Mouse (Mus musculus) frontal cortex, adult 2 months (tissue): ENCODE measurements around the gene Ppp2r5d. TPM values are rescaled to one million over a fixed set of nuclear protein-coding genes. Genes with fewer than 3 reads are reported as not detected.

Experiments used
- DNase-seq, 2 experiments: peaks; one replicate each; pipeline ENCODE4 v3.0.0; 2022; ENCODE audit warnings: low spot score in 1 of 2; ENCODE audit errors: extremely low spot score in 1 of 2
- polyA plus RNA-seq: library from polyadenylated mRNA; depleted of rRNA; stranded (reverse); fragments of >200 nt; gene quantifications from 2 replicates; pipeline ENCODE4 v1.2.3, GENCODE M21; 2012; rRNA removed

Gene Ppp2r5d
- polyA plus RNA-seq, 1 experiment = 95.5 TPM

DNA sequence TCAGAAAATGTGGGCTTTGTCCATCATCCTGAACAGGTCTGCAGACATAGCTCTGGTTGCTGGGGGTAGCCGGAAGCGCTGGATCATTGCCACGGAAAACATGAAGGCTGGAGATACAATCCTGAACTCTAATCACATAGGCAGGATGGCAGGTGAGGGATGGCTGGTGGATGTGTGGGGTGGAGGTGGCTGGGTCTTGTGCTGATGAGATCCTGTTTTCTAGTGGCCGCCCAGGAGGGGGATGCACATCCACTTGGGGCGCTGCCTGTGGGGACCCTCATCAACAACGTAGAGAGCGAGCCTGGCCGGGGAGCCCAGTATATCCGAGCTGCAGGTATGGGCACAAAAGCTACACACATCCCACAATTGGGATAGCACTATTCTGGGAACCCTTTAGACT lies 56.5 kb downstream of the Ppp2r5d start:
- DNase-seq = no peak

DNA sequence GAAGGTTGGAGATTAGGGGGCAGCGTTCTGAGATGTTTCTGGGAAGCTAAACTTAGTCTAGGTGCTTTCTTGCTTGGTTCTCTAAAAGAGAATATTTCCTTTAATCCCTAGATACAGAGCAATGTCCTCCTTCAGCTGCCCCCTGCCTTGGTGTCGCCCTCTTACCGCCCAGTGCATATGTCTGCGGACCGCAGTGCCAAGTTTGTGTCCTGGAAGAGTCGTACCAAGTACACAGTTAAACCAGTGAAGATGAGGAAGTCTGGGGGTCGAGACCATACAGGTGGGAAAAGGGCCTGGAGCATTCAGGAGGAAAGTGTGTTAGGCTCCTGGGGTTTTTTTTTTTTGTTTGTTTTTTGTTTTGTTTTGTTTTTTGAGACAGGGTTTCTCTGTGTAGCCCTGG lies 57.6 kb downstream of the Ppp2r5d start:
- no peak for DNase-seq

DNA sequence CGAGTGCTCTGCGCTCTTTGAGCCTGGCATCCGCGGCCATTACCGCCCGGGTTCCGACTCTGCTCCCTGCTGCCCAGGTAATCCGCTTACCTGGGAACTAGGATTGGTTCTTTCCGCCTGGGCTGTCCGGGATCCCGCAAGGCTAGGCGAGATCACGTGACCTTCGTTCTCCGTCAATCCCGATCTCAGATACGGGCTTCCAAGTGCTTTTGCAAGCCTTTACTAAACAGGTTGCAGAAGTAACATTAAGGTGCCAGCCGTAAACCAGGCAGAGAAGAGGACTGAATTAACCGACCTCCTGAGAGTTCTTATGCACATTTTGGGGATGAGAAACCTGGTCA lies 58.6 kb downstream of the Ppp2r5d start:
- DNase-seq = no peak

DNA sequence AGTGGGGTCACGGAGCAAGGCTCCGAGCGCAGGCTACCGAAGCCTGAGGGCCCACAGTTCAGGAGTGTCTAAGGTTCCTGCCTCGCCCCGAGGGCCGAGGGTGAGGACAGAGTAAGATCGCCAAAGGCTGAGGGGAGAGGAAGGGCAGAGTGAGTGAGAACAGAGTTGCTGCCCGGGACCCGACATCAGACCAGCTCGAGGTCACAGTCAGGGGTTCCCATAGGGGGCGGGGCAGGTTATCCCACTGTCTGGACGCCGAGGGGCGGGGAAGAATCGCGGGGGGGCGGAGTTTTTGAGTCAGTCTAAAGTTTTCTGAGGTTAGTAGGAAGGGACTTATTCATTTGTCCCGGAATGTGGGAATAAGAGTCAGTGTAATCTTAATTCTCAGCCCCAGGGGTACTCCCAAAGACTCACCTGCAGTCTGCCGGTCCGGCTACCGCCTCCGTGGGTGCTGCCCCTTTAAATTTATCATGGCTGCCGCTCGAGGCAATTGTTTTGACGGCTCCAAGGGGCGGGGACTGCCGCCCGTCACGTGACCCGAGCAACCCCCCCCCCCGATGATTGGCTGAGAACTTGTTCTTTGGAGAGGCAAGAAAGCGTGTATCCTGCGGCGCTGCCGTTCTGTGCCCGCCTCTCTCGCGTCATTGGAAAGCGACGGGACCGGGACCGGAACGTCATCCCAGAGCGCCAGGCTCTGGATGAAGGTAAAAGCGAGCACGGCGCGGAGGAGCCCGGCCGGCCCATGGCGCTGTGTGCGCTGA lies 59.2 kb downstream of the Ppp2r5d start, which contains the start of the genes Klc4 and Mrpl2:
TSS of gene Klc4 (minus strand) at position 462 of the 761 bp plus-strand sequence.
TSS of gene Mrpl2 (plus strand) at position 669 of the 761 bp plus-strand sequence.
- DNase-seq = peak; percentile 97 to 99

DNA sequence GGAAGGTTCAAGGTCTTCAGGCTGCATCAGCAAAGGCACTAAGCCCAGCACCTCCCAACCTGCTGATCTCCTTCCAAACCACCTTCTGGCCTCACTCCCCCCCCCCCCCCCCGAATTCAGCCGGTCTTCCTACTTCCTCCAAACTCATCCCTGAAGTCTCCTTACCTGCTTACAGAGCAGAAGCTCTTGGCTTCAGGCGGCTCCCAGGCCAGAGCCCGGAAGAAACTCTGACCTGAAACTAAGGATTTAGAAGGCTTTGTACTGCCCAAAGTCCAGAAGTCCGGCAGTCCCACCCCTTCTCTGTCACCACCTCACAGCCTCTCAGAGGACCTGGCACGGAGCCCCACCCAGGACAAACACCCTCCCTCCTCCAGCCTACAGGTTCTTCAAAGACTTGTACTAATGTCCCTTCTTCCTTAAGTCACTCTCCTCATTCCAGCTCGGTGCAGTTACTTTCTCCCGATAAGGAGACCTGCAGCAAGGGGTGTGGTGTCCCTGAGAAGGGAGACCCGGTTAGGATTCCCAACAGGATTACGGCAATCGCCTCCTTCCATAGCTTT lies 59.9 kb downstream of the Ppp2r5d start:
- DNase-seq = no peak

DNA sequence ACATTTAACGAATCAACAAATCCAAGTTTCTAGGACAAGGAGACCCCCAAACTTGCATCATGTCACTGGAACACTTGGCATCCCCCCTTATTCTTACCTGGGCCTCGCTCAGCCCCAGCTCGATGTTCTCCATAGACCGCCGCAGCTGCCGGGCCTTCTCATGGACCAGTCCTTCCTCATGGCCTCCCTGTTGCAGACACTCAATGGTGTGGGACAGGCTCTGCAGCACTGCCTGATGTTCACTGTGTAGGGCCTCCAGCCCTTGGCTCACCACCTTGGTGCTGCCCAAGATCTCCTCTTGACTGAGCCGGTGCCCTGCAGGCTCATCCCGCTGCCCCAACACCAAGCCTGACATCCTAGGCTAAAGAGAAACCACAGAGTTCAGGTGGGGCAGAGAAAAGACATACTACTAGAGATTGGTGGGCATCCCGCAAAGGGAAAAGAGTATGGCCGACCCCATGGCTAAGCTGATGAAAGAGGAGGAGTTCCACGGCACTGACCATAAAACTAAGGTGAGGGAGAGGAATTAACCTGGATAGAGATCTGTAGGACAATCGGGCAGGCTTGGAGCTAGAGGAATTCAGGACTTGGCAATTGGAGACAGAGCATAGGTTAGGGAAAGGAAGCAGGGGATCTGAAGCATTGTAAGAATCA lies 60.6 kb downstream of the Ppp2r5d start:
- no peak for DNase-seq

DNA sequence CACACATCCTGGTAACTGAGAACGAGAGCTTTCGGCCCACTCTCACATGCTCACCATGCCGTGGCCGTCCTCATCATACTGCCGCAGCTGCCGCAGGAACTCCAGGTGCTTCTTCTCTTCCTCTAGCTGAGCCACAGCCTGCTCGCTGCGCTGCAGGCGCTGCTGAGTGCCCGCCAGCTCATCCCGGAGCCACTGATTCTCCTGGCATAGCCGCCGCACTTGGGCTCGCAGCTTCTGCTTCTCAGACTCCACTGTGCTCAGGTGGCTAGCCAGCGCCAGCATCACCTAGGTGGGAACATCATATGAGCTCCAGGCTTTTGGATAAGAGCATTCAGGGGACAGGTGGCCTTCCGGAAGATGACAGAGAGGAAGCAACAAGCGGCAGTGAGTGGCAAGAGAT lies 62.9 kb downstream of the Ppp2r5d start:
- no peak for DNase-seq

DNA sequence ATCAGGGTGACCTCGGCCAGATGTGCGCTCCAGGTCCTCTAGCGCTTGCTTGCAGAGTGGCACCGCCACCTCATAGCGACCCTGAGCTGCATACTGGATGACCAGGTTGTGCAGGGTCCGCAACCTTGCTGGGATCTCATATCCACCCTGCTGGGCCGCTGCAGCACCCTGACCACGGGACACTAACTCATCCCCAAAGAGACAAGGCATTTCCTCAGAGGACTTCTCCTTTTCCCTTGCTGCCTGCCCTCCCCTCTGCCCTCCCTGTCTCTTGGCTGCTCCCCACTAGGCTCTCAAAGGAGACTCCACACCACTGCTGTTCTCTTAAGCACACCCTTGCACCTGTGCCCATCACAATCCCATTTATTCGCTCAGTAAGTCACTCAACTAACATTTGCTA lies 65.0 kb downstream of the Ppp2r5d start:
- DNase-seq = no peak

DNA sequence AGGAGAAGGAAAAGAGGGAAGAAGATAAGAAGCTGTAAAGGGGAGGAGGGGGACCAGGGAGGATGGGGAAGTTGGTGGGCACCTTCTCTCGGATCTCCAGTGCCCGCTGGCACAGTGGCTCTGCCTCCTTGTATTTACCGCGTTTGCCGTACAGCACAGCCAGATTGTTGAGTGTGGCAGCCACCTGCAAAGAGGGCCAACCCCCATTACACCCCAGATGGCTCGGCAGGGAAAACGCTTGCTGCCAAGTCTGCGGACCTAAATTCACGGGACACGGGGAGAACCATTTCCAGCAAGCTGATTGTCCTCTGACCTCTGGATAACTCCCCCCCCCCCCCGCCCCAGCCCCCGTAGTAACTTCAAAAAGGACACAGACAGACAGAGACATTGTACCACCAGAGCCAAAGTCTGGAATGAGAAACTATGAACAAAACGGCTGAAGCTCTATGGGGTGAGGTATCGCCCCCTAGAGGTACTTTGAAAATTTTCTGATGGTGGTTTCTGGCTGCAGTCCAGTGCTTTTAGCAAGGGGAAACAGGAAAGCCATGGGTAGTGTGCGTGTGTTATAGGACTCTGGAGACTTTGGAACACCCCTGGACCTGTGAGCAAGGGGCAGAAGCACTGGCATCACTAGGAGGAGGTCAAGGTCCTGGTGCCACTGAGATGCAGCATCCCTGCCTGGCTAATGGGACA lies 67.9 kb downstream of the Ppp2r5d start:
- DNase-seq = peak; percentile 36 to 88

Other genes with a start within 250 kb of the Ppp2r5d start
- 46.3 and 50.1 TPM in 2 replicates for gene Ttbk1, start 217.4 kb downstream of the Ppp2r5d start, polyA plus RNA-seq
- gene Dnph1, start 208.4 kb downstream of the Ppp2r5d start, polyA plus RNA-seq = 4.0 and 4.8 TPM in 2 replicates
- 65.3 and 66.8 TPM in 2 replicates for gene Cul9, start 158.7 kb downstream of the Ppp2r5d start, polyA plus RNA-seq
- 74.8 and 82.0 TPM in 2 replicates for gene Srf, start 148.9 kb downstream of the Ppp2r5d start, polyA plus RNA-seq
- gene Ptk7, start 75.6 kb downstream of the Ppp2r5d start, polyA plus RNA-seq = 5.3 and 6.3 TPM in 2 replicates
- 20.1 and 23.5 TPM in 2 replicates for gene Klc4, start 59.1 kb downstream of the Ppp2r5d start, polyA plus RNA-seq
- gene Mrpl2, start 58.9 kb downstream of the Ppp2r5d start, polyA plus RNA-seq = 51.2 and 58.7 TPM in 2 replicates
- 33.0 and 35.2 TPM in 2 replicates for gene Cul7, start 54.8 kb downstream of the Ppp2r5d start, polyA plus RNA-seq
- 29.6 and 33.0 TPM in 2 replicates for gene Rrp36, start 30.8 kb downstream of the Ppp2r5d start, polyA plus RNA-seq
- gene Mea1, start 26.3 kb downstream of the Ppp2r5d start, polyA plus RNA-seq = 151 and 157 TPM in 2 replicates
- 189 and 198 TPM in 2 replicates for gene Klhdc3, start 24.2 kb downstream of the Ppp2r5d start, polyA plus RNA-seq
- 49.1 and 50.5 TPM in 2 replicates for gene Pex6, start 6.4 kb upstream of the Ppp2r5d start, polyA plus RNA-seq
- gene Gnmt, start 24.1 kb upstream of the Ppp2r5d start, polyA plus RNA-seq = 1.8 and 2.2 TPM in 2 replicates
- gene Cnpy3, start 47.1 kb upstream of the Ppp2r5d start, polyA plus RNA-seq = 86.0 and 88.3 TPM in 2 replicates
- 0.36 and 0.88 TPM in 2 replicates for gene Ptcra, start 58.6 kb upstream of the Ppp2r5d start, polyA plus RNA-seq
- gene 2310039H08Rik, start 67.5 kb upstream of the Ppp2r5d start, polyA plus RNA-seq = 23.6 and 27.1 TPM in 2 replicates
- 37.8 and 46.0 TPM in 2 replicates for gene Rpl7l1, start 77.6 kb upstream of the Ppp2r5d start, polyA plus RNA-seq
- gene Bicral, start 153.4 kb upstream of the Ppp2r5d start, polyA plus RNA-seq = 37.4 and 38.6 TPM in 2 replicates
- gene Tbcc, start 185.6 kb upstream of the Ppp2r5d start, polyA plus RNA-seq = 26.5 and 27.3 TPM in 2 replicates
- 0.04 TPM in 1 of 2 replicates, not detected in the other for gene Prph2, start 205.3 kb upstream of the Ppp2r5d start, polyA plus RNA-seq